Mouse (Mus musculus) heart, adult 11 months (tissue): Measurements from ENCODE around the gene Vmn2r72.

ENCODE experiments used
- DNase-seq: peaks from one replicate; pipeline ENCODE4 v3.0.0; 2022

The Vmn2r72 gene

GRCm38 (mm10) chr7:85754997-85755396 lies at the start of gene Vmn2r72:
Gene Vmn2r72 (minus strand): TSS chr7:85755097.
- no peak for DNase-seq
